Mouse (Mus musculus): ENCODE measurements around the gene Ppfia3. TPM values are rescaled to one million over a fixed set of nuclear protein-coding genes. Genes with fewer than 3 reads are reported as not detected.
A peak's percentile ranks its signal among the peaks of the same experiment; 100 is the strongest.

Gene Ppfia3
- polyA plus RNA-seq, 1 experiment from 2014 or later, result 4.1 TPM

GRCm38 (mm10) chr7:45353041-45353440 is 13.8 kb downstream of the Ppfia3 start:
- in situ Hi-C loops (cut with MboI; ENCODE audit: low pct_unique_long_range_greater_than_20kb), result loop anchor here (10.0 kb wide), 1 partner anchor 188 kb away; the partner anchor contains the start of gene Slc17a7
- ChIA-PET POLR2A (interaction anchor here (0.6 kb wide), 1 partner anchor 203 kb away, joined by 4 read pairs; no protein-coding TSS in a partner anchor), CTCF (no interaction called here)
- ATAC-seq (no peak), DNase-seq (ENCODE audit: low read depth, low spot score) (no peak)
- TF ChIP-seq CTCF (IDR thresholded peaks at IDR 0.05), result no peak
- no peaks in the 10 kb centered on the region for H3K27me3 ChIP-seq

DNA sequence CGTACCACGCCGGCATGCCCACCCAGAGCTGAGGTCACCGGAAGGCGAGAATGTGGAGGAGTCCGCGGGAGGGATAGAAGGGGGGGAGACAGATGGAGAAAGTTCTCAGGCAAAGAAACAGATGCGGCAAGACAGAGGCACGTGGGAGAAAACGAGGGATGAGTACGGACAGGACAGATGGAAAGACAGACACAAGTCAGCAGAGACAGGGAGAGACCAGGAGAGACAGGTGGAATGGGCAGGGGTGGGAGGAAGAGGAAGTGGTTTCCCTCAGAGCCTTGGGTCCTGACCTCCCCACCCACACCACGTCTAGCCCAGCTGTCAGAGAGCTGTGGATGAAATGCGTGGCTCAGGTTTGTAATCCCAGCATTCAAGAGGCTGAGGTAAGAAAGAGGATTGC is 19.9 kb downstream of the Ppfia3 start:
- ChIA-PET CTCF (no interaction called here), POLR2A (no interaction called here)
- no peak for TF ChIP-seq CTCF (IDR thresholded peaks at IDR 0.05)
- H3K27me3 ChIP-seq, result no peaks in the 10 kb centered on the region
- no peak for ATAC-seq
- DNase-seq (ENCODE audit: low read depth, low spot score), result no peak
- in situ Hi-C loops (cut with MboI; ENCODE audit: low pct_unique_long_range_greater_than_20kb), result no loop called here

DNA sequence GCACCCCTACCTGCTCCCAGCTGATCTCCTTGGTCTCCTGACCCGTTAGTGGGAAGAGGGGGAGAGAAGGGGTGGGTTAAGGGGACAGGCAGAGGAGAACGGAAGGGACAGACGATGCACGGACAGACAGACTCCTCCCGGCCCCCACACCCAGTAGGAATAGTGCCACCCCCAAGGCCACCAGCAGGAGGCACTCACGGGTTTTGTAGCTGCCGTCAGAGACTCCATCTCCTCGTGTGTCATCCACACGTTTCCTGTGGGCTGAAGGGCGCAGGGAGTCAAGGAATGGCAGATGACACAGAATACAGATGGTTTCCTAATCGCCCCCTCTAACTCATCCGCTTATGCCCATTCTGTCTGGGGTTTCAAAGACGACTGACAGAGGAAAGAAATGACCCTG is 23.3 kb downstream of the Ppfia3 start:
- H3K27me3 ChIP-seq, result no peaks in the 10 kb centered on the region
- in situ Hi-C loops (cut with MboI; ENCODE audit: low pct_unique_long_range_greater_than_20kb), result loop anchor here (5.0 kb wide), 1 partner anchor 36 kb away; no protein-coding TSS in a partner anchor
- DNase-seq (ENCODE audit: low read depth, low spot score), result no peak
- POLR2A ChIA-PET, result no interaction called here
- ATAC-seq, result no peak
- TF ChIP-seq CTCF (IDR thresholded peaks at IDR 0.05), result no peak
- CTCF ChIA-PET, result interaction anchor here (1.3 kb wide), 1 partner anchor 37 kb away, joined by 6 read pairs; no protein-coding TSS in a partner anchor

DNA sequence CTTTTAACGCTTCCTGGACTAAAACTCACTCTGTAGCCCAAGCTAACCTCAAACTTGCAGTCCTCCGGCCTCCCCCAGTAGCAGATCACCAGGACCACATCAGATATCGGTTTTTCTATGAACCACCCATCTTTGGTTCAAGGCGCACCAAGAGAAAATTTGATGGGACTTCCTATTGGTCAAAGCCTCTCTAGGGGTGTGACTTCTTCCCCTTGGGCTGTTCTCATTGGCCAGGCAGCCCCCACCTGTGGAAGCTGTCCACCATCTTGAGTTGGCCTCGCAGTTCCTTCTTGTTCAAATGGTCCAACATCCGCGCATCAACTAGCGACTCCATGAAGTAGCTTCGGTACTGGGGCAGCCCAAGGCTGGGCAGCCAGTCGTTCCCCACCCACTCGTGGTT is 24.7 kb downstream of the Ppfia3 start:
- ChIA-PET CTCF (interaction anchor here (4.7 kb wide), 1 partner anchor 43 kb away, joined by 44 read pairs; no protein-coding TSS in a partner anchor), POLR2A (no interaction called here)
- no peaks in the 10 kb centered on the region for H3K27me3 ChIP-seq
- in situ Hi-C loops (cut with MboI; ENCODE audit: low pct_unique_long_range_greater_than_20kb), result loop anchor here (5.0 kb wide), 1 partner anchor 35 kb away; no protein-coding TSS in a partner anchor
- ATAC-seq, result no peak
- no peak for DNase-seq (ENCODE audit: low read depth, low spot score)
- TF ChIP-seq CTCF (IDR thresholded peaks at IDR 0.05), result no peak

DNA sequence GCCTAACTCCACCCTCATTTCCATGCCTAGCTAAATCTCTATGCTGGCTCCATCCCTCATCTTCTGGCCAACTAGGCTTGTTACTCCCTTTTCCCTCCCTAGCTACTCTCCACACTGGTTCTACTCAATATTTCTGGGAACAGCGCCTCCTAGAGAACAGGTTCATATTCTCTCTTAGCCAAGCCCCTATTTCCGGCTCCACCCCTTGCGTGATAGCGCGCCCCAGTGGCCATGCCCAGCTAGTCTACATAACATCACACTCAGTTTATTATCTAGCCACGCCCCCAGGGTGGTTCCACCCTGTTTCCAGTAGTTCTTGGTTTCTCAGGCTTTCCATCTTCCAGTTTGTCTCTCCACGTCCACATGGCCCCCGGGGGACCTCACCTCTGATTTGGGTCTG is 25.5 kb downstream of the Ppfia3 start:
- in situ Hi-C loops (cut with MboI; ENCODE audit: low pct_unique_long_range_greater_than_20kb), result loop anchor here (5.0 kb wide), 1 partner anchor 34 kb away; no protein-coding TSS in a partner anchor
- DNase-seq (ENCODE audit: low read depth, low spot score) (peak; percentile 42), ATAC-seq (peak; percentile 40)
- H3K27me3 ChIP-seq, result no peaks in the 10 kb centered on the region
- CTCF ChIA-PET, result interaction anchor here (1.0 to 4.7 kb wide), 13 partner anchors 8 to 50 kb away, joined by 3 to 44 read pairs (median 5); no protein-coding TSS in a partner anchor
- no peak for TF ChIP-seq CTCF (IDR thresholded peaks at IDR 0.05)
- POLR2A ChIA-PET, result interaction anchor here (0.6 kb wide), 1 partner anchor 28 kb away, joined by 5 read pairs; no protein-coding TSS in a partner anchor

DNA sequence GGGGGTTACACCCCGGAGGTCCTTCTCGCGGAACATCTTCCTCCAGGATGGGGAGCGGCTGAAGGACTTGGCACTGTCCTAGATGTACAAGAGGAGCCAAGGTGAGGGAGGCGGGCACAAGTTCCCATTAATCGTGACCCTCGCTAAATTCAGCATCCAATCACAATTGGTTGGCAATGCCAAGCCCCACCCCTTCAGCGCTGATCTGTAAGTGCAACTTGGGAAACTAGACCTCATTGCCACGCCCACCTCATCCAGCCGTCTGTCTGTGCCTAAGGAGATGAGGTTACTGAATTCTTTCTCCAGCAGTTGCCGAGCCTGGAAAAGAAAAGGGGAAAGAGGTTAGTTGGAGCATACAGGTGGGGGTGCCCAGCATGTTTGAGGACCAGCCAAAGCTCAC is 26.1 kb downstream of the Ppfia3 start:
- no peak for ATAC-seq
- in situ Hi-C loops (cut with MboI; ENCODE audit: low pct_unique_long_range_greater_than_20kb), result loop anchor here (5.0 kb wide), 1 partner anchor 33 kb away; no protein-coding TSS in a partner anchor
- ChIA-PET CTCF (interaction anchor here (1.0 to 4.7 kb wide), 13 partner anchors 9 to 49 kb away, joined by 3 to 44 read pairs (median 5); no protein-coding TSS in a partner anchor), POLR2A (interaction anchor here (0.6 kb wide), 1 partner anchor 28 kb away, joined by 5 read pairs; no protein-coding TSS in a partner anchor)
- H3K27me3 ChIP-seq, result no peaks in the 10 kb centered on the region
- no peak for DNase-seq (ENCODE audit: low read depth, low spot score)
- TF ChIP-seq CTCF (IDR thresholded peaks at IDR 0.05), result no peak

DNA sequence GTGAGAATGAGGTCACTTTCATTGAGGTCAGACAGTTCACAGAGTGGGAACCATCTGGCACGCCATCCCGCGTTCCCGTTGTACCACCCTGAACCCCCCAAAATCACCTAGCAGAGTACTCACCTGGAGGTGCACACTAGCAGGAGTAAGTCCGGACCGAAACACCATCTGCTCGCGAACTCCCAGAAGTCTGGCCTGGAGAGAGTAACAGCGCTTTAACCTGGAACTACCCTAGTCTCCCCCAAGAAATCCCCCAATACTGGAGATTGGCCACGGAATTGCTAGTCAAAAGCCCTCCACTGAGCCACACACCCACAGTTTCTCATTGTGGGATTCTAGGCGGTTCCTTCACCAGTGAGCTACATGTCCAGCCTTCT is 26.8 kb downstream of the Ppfia3 start:
- POLR2A ChIA-PET, result no interaction called here
- DNase-seq (ENCODE audit: low read depth, low spot score), result no peak
- in situ Hi-C loops (cut with MboI; ENCODE audit: low pct_unique_long_range_greater_than_20kb), result loop anchor here (5.0 kb wide), 1 partner anchor 33 kb away; no protein-coding TSS in a partner anchor
- CTCF ChIA-PET, result interaction anchor here (1.2 to 4.7 kb wide), 4 partner anchors 26 to 40 kb away, joined by 5 to 44 read pairs (median 18); no protein-coding TSS in a partner anchor
- no peaks in the 10 kb centered on the region for H3K27me3 ChIP-seq
- TF ChIP-seq CTCF (IDR thresholded peaks at IDR 0.05), result no peak
- no peak for ATAC-seq

GRCm38 (mm10) chr7:45339410-45340065 is 27.3 kb downstream of the Ppfia3 start:
- ATAC-seq (peak; percentile 63), DNase-seq (ENCODE audit: low read depth, low spot score) (no peak)
- in situ Hi-C loops (cut with MboI; ENCODE audit: low pct_unique_long_range_greater_than_20kb), result loop anchor here (5.0 kb wide), 1 partner anchor 32 kb away; no protein-coding TSS in a partner anchor
- POLR2A ChIA-PET, result no interaction called here
- no peaks in the 10 kb centered on the region for H3K27me3 ChIP-seq
- CTCF ChIA-PET, result interaction anchor here (1.4 to 4.7 kb wide), 3 partner anchors 30 to 40 kb away, joined by 4 to 44 read pairs (median 28); no protein-coding TSS in a partner anchor
- TF ChIP-seq CTCF (IDR thresholded peaks at IDR 0.05), result no peak

- H3K27me3 ChIP-seq, result no peaks in the 10 kb centered on the region
Measured at GRCm38 (mm10) chr7:45338161-45338911, 28.5 kb downstream of the Ppfia3 start.

GRCm38 (mm10) chr7:45337469-45337868 is 29.4 kb downstream of the Ppfia3 start:
- in situ Hi-C loops (cut with MboI; ENCODE audit: low pct_unique_long_range_greater_than_20kb), result no loop called here
- CTCF ChIA-PET, result interaction anchor here (1.3 kb wide), 1 partner anchor 32 kb away, joined by 4 read pairs; no protein-coding TSS in a partner anchor
- no peaks in the 10 kb centered on the region for H3K27me3 ChIP-seq
- ATAC-seq, result no peak
- no peak for DNase-seq (ENCODE audit: low read depth, low spot score)
- TF ChIP-seq CTCF (IDR thresholded peaks at IDR 0.05), result no peak
- POLR2A ChIA-PET, result no interaction called here

More at GRCm38 (mm10) chr7:45338161-45338911, 28.5 kb downstream of the Ppfia3 start:
- no peak for DNase-seq (ENCODE audit: low read depth, low spot score)
- in situ Hi-C loops (cut with MboI; ENCODE audit: low pct_unique_long_range_greater_than_20kb), result no loop called here
- TF ChIP-seq CTCF (IDR thresholded peaks at IDR 0.05), result no peak
- ChIA-PET CTCF (interaction anchor here (1.4 to 4.7 kb wide), 2 partner anchors 28 to 39 kb away, joined by 4 to 44 read pairs; no protein-coding TSS in a partner anchor), POLR2A (no interaction called here)
- no peak for ATAC-seq
